Mouse (Mus musculus): Measurements from ENCODE around the gene Dag1.

Dag1 gene

DNA sequence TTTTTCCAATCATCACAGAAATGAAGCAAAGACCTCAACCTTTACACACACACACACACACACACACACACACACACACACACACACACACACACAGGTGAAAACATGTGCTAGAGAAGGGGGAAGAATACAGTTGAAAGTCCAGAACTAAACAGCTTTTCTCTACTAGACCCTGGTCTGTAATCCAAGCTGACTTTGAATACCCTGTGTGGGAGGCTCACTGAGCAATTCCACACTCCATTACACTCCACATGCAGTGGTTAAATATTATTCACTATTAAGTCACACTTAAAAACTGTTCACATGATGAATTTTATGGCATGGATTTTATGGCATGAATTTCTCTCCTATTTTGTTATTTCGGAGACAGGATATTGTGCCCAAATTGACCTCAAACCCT, 40.1 kb downstream of the Dag1 start:
- peak; percentile 23 to 55 for DNase-seq

DNA sequence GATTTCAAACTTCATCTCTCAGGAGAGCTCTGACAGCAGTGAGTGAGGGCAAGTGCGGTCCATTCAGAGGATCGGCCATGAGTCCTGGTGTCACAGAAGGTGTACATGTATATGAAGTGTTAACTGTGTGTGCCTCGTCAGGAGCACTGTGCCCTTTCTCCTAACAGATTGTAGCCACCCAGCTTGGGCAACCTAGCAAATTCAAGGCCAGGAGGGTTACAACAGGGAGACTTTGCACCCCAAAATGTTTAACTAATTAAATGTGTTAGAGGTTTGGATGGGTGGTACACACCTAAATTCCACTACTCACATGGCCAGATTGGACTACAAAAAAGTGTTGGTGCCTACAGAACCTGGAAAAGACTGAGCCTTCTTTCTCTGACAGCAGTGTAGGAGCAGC, 42.2 kb downstream of the Dag1 start:
- no peak for DNase-seq

DNA sequence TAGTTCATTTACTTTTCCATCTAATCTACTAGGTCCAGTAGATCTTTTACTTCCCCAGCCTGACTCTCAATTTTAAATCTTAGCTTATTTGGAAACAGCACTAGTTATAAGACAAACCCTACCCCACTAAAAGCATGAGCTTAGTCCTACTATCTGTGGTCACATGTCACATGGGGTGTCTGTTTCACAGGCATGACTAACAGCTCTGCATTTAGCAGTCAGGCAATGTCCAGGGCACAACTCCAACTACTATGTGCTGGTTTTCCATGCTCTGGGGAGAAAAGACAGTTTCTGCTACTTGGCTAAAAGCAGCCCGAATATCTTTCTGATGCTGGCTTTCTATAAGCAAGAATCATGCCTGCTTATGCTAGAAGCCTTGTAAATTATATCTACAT, 43.4 kb downstream of the Dag1 start:
- DNase-seq, result no peak

DNA sequence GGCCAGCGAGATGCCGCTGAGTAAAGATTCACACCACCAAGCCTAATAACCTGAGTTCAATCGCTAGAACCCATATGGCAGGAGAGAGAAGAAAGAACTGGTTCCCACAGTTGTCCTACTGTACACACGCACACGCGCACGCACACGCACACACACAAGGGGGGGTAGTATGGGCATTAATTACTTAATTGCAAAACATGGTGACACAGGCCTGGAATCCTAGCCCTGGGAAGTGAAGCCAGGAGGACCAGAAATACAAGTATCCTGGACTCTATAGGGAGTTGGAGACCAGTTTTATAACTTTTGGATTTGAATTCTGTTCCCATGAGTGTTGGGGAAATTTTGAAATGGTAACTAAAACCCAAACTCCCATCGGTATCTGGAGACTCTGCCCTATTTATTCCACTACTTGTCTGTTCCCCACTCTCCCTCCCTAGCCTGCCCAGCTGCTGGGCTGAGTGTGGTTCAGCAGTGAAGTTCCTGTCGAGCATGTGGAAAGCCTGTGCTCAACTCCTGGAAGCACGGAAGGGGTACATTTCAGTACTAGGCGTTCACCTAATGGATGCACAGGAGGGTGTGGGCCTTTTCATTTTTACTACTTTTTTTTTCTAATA, 43.9 kb downstream of the Dag1 start:
- no peak for DNase-seq

- peak; percentile 28 to 66 for DNase-seq
These were observed 45.7 kb downstream of the Dag1 start for GRCm38 (mm10) chr9:108217936-108218543.

- DNase-seq, result no peak
These were observed 46.4 kb downstream of the Dag1 start for GRCm38 (mm10) chr9:108217406-108217805.

DNA sequence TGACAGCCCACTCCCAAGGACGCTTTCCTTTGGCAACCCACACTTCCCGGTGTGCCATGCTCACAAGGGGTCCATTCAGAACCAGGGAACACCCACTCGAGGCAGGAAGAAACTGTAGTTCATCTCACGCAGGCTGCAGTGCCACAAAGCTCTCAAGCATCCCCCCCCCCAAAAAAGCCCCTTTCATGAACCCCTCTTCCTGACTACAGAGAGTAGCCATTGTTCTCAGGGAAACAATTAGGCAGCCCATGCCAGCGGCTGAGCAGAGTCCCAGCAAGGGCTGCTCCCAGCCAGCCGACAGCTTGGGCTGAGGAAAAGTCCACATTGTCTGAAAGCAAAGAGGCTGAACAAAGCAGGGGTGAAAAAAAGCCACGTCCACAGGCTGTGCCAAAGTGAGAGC, 50.7 kb downstream of the Dag1 start:
- DNase-seq, result no peak

DNA sequence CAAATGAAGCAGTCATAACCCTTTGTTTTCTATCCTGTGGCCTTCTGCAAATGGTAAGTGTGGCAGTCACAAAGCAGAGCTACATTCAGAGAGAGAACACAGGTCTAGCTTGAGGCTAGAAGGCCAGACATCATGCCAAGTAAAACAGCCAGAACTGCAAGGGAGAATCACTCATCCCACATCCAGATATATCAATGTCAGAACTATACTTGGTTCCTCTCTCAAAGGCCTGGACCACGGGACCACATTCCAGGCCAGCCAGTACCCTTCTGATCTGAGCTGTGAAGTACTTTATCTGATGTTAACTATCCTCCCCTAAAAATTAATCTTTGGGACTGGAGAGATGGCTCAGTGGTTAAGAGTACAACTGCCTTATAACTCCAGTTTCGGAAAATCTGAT, 51.3 kb downstream of the Dag1 start:
- DNase-seq, result no peak

GRCm38 (mm10) chr9:108205571-108205901, 58.2 kb downstream of the Dag1 start:
- no peak for DNase-seq

- no peak for DNase-seq
These were observed 58.7 kb downstream of the Dag1 start for GRCm38 (mm10) chr9:108204884-108205570.

DNA sequence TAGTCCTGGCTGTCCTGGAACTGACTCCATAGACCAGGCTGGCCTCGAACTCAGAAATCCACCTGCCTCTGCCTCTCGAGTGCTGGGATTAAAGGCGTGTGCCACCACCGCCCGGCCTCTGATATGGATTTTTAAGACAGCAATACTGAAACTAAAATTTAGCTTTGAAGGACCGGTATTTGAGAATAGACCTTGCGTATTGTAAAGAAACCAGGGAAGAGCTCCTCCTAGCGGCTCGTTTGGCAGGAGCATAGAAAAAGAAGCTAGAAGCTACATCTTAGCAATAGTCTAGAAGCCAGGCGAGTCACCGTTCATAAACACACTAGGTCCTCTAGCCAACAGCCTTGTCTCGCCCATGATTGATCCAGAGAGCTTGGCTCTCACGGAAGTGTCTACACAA, 60.7 kb downstream of the Dag1 start:
- DNase-seq, result peak; percentile 78 to 88

DNA sequence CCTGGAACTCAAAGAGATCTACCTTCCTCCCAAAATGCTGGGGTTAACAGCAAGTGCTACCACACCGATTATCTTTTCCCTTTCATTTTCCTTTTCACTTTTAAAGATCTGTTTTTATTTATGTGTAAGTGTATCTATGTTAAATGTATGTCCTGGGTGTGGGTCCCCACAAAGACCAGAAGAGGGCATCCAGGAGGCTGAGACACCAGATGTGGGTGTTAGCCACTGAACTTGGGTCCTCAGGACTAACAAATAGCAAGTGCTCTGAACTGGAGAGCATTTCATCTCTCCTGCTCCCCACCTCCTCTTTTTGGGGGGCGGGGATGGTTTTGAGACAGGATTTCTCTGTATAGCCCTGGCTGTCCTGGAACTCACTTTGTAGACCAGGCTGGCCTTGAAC, 61.6 kb downstream of the Dag1 start:
- DNase-seq, result no peak

GRCm38 (mm10) chr9:108201160-108201559, 62.6 kb downstream of the Dag1 start:
- peak; percentile 96 to 98 for DNase-seq

DNA sequence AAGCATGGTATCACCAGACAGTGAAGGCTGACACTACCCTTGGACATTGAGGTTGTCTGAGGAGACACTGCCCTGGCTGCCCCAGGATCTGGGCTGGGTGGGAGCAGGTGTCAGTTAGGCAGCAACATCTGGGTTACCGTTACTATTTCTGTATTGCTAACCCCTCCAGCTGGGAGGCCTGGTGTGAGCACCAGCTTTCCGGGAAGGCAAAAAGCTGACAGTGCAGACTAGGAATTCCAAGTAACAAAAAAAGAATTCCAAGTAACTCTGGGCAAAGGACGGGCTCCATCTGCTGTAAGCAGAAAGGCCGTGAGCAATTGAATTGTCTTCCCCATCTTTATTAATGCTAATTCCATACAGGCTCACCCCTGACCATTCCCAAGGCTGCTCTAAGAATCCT, 65.1 kb downstream of the Dag1 start:
- no peak for DNase-seq

GRCm38 (mm10) chr9:108196920-108197677, 66.7 kb downstream of the Dag1 start:
- peak; percentile 28 to 52 for DNase-seq

- peak in 1 of 2 experiments; percentile 31 for DNase-seq
These were observed 67.5 kb downstream of the Dag1 start for GRCm38 (mm10) chr9:108196222-108196621.

- peak; percentile 51 to 74 for DNase-seq
These were observed 73.7 kb downstream of the Dag1 start, which contains the start of gene Bsn for GRCm38 (mm10) chr9:108189787-108190679. TSS of gene Bsn (minus strand) at chr9:108190384.

- no peak for DNase-seq
These were observed 74.3 kb downstream of the Dag1 start for GRCm38 (mm10) chr9:108189488-108189786.

- no peak for DNase-seq
These were observed 74.7 kb downstream of the Dag1 start for GRCm38 (mm10) chr9:108189023-108189422.

- DNase-seq, result no peak
These were observed 75.2 kb downstream of the Dag1 start for GRCm38 (mm10) chr9:108188511-108188910.

DNA sequence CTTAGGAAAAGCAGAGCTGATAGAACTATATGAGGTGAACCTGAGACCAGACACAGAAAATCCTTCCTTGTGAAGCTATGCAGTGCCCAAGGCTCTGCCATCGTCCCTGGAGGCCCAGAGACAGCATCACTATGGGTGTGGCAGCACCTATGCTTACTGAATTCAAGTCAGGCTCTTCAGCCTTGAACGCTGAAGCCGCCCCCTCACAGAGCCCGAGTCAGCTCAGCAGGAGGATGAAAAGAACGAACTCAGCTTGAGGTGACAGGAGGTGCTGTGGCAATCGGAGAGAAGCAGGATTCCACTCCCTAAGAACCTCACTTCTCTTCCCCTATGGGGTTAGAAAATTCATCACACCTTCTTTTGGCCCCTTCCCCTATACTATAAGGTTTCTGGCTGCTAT, 76.1 kb downstream of the Dag1 start:
- no peak for DNase-seq

DNA sequence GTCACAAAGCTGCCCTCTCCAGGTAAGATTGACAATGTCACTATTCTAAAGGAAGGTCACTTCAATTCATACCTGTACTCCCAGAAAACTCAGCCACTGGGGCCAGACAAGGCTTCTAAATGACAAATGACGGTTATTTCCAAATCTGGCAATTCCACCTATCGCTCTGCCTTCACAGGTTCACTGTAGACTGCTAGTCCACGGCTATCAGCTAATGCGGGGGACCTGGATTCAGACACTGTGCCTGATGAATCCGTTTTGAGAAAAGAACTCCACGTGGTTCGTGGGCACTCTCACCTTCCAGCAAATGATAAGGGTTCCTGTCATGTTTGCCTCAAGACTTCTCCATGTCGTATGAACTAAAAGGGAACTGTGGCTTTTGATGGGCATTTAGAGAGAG, 78.0 kb downstream of the Dag1 start:
- no peak for DNase-seq

DNA sequence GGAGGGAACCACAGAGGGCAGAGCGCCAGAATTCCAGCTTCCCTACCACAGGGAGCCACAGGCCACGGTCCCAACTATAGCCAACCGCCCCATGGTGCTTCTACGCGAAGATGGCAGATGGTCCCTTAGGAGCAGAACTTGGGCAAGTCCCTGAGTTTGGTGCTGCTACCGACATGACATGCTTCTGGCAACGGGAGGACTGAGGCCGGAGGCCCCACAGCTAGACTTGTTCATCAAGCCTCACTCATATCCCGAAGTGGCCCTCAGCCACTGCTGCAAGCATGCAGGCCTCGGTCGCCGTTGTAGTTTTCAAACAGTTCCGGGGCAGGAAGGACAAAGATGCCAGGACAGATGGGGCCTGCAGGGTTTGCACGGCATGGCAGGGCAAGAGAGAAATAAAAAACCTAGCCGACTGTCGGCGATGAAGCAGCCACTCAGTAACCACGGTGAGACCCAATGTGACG, 80.2 kb downstream of the Dag1 start:
- no peak for DNase-seq
